Mouse (Mus musculus): ENCODE data around the gene Copz2.
"Not testable (repeated sequence)": the region's sequence is repeated elsewhere in the genome, so short reads cannot be mapped to it uniquely, and the experiment has no call there.

Copz2 gene

DNA sequence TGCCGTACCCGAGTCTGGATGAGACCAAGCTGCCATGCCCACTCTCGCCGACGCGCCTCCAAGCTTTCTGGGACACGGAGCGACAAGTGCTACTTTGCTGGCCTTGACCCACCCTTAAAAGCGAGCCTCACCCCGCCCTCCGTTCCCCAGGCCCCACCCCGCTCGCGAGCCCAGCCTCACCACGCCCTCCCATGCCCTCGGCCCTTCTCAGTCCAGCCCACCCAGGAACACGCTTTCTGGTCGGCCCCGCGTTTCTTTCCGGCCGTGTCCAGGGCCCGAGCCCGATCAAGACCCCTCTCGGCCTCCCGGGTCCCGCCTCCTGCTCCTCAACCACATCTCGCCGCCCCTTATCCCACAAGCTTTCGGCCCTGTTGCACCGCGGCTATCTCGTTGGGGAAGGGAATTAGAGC, 20.3 kb upstream of the Copz2 start:
- DNase-seq = peak; percentile 92

DNA sequence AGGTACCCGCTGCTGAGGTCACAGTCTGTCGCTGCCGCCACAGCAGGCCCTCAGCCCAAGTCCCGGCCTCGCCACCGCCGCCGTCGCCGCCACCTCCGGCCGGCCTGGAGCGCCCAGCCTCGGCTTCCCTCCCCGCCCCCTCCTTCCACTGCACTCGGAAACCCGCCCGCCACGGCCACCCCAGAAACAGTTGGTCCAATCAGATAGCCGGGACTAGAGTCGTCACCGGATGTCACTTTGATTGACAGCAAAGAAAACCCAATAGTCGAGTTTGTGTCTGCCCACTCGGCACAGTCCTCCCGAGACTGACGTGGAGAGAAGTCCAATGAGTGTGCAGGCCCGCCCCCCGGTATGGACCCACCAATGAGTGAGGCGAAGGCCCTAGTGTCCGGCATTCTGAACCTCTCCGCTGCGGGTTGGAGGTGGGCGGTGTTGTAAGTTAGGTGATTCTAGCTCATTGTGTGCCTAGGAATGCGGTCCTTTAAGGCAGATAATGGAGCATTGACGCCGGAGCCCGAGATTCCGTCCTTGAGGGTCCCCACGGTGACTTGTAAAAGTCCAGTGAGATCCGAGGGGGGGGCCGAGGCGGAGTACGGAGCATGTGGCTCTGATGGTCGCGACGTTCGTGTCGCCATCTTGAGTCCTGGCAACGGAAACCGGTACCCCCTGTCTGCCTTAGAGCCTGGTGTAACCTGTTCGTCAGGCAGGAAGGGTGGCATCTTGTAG, 19.7 kb upstream of the Copz2 start, which contains the start of gene Nfe2l1:
Gene Nfe2l1 (minus strand): TSS at position 156 of the 726 bp plus-strand sequence.
- DNase-seq = peak; percentile 99 to 100

DNA sequence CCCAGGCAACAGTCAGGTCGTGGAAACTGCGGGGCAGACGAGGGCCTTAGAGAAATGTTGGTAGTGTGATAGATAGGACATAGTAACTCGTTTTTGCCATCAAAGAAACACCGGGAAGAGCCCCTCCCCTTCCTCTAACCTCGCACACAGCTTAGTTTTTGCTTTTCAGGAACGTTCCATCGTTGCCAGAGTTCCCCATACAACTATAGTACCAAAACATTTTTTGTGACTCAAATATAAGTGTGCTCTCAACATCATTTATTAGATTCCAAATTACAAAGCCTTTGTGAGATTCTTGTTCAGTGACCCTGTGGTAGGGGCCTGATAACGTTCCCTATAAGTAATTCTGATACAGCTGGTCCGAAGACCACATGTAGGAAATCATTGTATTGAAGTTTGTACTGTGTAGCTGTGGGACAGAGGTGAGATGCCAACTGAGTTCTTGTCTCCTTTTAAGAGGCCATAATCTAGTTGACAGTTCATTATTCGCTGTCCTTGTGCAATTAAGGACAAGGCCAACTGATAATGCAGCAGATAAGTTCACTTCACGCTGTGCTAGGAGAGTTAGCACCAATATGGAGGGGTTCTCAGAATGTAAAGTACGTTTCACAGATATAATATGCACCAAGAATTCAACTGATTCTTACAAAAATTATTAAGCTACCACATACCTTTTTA, 19.0 kb upstream of the Copz2 start:
- no peak for DNase-seq

DNA sequence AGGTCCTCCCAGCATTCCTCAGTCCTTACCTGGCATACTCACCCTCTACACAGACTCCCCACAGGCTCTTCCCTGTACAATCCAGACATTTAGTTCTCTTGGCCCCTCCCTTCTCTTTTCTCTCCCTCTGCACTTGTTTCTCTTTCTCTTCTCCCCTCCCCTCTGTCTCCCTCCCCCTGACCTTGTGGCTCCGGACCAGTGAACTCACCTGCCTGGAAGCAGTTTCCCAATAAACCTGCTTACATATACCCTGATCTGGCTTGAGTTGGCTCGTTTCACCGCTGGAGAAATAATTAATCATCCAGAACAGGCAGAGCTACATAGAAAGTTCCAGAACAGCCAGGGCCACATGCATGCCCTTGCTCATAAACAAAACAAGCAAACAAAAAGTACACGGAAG, 18.2 kb upstream of the Copz2 start:
- DNase-seq = peak; percentile 60 to 83

DNA sequence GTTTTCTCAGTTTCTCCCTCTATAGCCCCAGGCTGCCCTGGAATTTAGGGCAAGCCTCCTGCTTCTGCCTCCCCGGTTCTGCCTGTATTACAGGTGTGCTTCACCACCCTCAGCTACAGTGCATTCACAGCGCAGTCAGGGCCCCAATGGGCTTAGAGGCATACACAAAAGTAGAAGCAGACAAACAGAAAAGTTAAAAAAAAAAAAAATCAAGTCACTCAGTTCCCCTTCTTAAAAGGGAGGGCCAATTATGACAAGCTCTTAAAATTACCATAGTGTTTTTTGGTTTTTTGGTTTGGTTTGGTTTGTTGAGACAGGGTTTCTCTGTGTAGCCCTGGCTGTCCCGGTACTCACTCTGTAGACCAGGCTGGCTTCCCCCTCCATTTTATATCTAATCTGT, 17.1 kb upstream of the Copz2 start:
- DNase-seq = no peak

DNA sequence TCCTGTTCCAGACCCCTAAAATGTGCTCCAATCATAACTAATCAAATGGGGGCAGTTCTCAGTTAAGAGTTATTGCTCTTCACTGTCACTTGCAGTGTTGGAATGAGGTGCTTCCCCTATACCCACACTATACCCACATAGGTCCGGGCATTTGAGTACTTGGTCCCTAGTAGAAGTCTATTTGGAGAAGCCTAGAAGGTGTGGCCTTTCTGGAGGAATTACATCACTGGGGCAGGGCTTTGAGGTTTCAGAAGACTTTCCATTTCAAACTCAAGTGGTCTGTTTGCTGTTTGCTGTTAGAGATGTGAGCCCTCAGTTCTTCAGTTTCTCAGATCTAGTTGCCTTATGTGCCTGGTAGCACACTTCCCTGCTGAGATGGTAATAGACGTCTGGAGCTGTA, 16.7 kb upstream of the Copz2 start:
- no peak for DNase-seq

DNA sequence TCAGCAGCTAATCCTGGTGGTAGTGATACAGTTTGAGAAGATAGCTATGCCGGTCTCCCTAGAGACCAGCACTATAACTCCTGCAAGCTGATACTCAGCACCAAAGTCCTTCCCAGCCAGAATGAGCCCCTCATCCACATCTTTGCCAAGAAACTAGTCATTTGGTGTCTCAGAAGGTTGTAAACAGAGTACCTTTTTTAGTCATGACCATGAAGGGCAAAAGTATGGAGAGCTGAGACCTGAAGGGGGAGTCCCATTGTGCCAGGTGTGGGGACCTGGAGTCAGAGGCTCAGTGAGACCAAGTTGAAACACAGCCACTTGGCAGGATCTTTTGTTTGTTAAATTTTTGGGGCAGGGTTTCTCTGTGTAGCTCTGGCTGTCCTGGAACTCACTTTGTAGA, 15.5 kb upstream of the Copz2 start:
- no peak for DNase-seq

DNA sequence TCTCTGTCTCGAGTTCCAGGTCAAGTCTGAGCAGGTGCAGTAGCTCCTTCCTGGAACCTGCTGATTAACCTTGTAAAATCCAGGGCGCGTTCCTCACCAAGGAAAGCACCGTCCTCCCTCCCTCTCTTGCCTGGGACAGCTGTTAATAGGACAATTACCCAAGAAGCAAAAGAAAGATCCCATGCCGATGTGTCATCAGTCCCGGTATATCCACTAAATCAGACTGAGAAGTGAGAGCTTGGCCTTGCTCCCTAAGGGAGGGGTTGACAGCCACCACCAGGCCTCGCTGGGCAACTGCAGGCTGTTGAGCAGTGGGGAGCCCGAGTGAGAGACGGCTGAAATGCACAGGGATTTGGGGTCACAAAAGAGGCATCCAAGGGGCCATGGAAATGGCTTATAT, 12.4 kb upstream of the Copz2 start:
- DNase-seq = peak in 1 of 2 experiments; percentile 50

DNA sequence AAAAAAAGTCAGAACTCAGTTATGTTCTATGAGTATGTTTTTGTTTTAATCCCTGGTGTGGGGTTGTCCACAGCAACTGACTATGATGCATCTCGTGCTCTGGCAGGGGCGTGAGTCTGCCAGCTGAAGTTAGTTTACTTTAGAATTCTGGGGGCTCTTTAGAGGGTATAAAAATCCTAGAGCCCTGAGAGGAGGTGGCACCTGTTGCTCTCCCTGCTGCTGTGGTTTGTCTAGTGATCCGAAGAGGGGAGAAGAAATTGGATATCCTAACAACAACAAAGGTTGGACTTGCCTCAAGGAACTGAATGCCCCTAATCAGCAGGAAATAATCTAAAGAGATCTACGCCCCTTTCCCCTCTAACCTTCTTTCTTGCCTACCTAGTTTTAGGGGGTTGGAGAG, 11.3 kb upstream of the Copz2 start:
- DNase-seq = no peak

DNA sequence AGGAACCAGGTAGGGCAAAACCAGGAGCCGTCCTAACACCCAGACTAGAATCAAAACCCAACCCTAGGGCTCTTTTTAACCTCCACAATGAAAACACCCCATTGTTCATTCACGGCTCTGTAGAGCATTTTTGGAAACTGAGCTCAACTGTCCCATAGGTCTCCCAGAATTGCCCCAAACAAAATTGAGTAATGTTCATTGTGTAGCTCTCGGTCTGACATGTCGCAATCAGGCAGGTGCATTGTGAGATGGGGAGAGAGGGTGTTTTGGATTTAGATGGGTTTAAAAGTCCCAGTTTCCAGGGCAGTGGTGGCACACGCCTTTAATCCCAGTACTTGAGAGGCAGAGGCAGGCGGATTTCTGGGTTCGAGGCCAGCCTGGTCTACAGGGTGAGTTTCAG, 10.2 kb upstream of the Copz2 start:
- DNase-seq = no peak

DNA sequence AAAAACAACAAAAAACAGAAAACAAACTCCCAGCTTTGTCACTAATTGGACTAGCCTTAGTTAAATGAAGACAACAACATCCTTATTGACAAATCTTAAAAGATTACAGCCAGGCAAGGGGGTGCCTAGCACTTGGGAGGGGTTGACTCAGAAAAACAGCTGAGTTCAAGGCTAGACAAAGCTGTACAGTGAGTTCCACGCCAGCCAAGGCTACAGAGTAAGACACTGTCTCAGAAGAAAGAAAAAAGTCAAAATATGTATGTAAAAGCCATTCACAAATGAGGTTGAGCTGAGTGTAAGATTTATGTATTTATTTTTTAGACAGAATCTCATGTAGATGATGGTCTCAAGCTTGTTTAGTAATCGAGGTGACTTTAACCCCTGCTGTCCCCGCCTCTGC, 9.8 kb upstream of the Copz2 start:
- no peak for DNase-seq

DNA sequence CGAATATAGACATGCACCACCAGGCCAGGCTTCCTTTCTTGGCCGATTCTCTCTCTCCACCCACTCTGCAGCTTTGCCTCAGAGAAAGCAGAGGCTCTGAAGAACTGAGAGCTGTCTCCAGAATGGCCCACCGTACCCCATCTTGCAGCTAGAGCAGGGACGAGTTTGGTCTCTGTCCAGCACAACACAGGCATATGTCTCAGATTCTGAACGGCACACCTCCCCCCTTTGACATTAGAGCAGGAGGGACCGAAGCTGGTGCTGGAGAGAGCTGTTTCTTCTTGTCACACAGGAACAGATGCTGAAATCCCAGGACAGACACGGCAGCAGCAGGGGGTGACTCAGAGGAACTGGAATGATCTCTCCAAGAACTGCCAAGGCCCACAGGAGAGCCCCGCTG, 9.4 kb upstream of the Copz2 start:
- DNase-seq = no peak

DNA sequence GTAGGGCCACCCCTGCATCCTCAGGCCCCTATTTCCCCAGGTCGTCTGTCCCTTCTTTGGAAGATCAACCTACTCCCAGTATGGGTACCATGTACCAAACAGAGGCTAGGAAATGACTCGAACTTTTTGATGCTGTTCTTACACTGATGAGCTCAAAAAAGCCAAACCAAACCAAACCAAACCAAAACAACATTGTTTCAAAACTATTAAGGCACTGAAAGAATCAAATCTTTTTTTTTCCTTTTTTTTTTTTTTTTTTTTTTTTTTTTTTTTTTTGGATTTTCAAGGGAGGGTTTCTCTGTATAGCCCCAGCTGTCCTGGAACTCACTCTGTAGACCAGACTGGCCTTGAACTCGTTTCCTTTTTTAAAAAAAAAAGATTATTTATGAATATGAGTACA, 6.0 kb upstream of the Copz2 start:
- no peak for DNase-seq

DNA sequence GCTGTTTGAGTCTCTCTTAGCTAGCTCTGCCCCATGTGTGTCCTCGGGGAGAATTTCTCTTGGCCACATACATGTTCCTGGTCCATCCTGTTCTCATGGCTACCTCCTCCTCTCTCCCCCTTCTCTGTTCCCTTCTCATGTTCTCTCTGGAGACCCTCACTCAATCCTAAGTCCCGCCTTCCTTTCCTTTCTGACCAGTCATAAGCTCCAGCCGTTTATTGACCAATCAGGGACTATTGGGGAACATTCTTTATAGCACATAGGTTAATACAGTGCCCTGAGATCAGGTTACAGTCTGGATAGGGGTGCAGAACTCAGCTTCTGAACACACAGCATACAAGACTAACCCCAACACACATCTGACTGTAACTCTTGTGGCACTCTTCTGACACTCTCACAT, 2.4 kb upstream of the Copz2 start:
- DNase-seq = no peak

DNA sequence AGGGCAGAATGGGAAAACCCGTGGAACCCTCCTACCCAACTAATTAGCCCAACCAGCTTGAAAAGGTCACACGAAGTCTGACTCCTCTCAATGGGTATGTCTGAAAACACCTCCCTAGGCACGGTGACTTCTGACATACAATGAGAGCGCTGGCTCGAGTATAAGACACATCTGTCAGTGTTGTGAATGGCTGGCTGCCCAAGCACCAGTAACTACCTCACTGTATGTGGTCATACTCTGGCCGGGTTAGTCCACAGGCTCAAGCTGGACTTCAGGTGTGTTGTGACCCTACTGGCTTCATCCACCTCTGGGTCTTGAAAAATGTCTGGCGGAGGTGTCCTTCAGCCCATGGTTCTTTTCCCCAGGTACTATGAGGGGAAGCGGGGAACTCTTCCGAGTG, 976 bp upstream of the Copz2 start:
- DNase-seq = no peak

DNA sequence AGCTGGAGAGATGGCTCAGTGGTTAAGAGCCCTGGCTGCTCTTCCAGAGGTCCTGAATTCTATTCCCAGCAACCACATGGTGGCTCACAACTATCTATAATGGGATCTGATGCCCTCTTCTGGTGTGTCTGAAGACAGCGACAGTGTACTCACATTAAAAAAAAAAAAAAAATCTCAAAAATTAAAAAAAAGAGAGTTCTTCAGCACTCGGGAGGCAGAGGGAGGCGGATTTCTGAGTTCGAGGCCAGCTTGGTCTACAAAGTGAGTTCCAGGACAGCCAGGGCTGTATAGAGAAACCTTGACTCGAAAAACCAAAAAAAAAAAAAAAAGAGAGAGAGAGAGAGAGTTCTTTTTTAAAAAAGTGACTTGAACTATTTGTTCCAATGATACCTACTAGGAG, 525 bp upstream of the Copz2 start:
- not testable (repeated sequence) for DNase-seq

DNA sequence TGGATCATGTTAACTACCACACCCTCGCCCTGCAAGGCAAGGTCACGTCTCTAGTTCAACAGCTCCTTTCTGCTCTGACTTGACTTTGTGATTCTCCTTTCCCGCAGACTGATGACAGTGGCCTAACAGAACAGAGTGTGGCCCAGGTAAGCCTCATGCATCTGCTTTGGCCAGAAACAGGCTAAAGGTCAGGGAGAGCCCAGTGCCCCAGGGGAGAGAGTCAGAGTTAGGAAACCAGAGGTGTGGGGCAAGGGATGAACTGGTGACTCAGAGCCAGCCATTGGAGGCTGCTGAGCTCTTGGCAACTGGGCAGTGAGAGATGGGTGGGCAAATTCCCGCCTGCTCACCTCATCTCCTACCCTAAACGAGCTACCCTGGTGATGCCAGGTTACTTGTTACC, 7.8 kb downstream of the Copz2 start:
- DNase-seq = no peak

DNA sequence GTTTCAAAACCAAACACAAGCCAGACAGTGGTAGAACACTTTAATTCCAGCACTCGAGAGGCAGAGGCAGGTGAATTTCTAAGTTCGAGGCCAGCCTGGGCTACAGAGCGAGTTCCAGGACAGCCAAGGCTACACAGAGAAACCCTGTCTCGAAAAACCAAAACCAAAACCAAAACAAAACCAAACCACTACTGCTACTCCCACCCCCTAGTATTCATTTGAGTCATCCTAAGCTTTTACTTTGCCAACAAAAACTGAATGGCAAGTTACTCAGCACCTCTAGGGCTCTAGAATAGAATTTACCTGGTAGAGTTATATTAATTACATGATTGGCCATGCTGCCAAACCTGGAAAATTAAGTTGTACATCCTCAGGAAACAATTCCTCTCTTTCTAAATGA, 10.0 kb downstream of the Copz2 start:
- DNase-seq = no peak

DNA sequence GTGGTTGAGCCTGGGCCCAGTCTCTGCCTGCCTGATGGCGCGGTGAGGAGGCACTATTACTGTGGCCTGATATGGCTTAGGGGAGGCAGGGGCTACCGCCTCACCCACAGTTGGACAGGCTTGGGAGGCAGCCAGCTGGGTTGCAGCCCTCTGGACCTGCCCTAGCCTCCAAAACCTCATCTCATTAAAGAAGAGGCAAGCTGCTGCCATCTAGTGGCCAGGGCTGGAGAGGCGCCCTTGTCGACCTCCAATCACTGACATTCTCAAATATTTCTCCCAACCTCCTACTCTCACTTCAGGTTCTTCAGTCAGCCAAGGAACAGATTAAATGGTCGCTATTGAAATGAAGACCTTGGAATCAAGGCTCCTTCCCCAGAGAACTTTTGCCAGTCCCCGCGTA, 10.9 kb downstream of the Copz2 start:
- peak; percentile 86 to 94 for DNase-seq

DNA sequence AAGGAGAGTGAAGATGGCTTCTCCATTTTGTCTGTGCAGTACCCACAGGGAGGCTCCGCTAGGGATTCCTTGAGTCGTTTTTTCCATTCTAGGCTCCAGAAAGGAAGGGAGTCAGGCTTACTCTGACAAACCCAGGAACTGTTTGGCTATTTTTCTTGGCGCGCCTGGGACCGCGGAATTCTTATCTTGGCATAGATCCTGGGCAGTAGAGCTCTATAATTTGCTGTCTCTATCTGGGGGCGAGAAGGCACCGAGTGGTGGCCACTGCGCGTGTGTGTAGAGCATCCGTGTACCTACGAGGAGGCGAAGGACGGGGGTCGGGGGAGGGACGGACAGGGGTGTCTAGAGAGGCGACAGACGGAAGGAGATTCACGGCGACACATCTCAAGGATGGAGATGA, 11.8 kb downstream of the Copz2 start:
- peak; percentile 66 to 69 for DNase-seq

DNA sequence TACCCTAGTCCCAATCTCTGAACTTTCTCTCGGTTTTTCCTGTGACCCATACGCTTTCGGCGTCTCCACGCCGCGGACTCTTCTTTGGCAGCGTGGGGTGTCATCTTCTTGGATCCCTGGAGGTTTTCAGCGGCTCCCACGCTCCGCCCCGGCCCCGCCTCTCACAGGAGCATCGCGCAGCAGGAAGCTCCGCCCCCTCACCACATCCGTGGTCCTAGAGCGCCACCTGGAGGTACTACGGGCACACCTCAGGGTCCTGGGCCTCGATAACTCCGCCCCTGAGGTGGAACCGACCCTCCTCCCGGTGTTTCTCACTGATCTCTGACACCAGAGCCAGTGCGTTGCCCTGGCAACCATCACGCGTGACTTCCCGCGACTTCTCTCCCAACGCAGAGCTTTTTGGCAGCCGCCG, 12.2 kb downstream of the Copz2 start:
- peak; percentile 97 for DNase-seq

DNA sequence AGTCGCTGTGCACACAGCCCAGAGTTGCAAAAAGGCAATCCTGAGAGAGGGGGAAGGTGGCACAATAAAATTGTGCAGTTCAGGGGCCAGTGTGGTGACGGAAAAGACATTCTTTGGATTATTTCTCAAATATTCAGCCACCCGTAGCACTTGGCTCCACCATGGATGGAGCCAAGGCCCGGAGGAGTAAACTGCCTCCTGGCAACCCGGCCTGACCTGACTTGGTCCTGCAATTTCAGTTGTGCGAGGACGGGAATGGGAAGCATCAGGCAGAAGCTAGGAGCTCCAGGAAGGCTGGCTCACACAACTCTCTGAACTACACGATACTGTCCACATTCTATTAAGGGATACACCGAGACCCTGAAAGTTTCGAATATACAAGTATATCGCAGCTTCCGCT, 12.9 kb downstream of the Copz2 start:
- peak in 1 of 2 experiments; percentile 26 for DNase-seq

DNA sequence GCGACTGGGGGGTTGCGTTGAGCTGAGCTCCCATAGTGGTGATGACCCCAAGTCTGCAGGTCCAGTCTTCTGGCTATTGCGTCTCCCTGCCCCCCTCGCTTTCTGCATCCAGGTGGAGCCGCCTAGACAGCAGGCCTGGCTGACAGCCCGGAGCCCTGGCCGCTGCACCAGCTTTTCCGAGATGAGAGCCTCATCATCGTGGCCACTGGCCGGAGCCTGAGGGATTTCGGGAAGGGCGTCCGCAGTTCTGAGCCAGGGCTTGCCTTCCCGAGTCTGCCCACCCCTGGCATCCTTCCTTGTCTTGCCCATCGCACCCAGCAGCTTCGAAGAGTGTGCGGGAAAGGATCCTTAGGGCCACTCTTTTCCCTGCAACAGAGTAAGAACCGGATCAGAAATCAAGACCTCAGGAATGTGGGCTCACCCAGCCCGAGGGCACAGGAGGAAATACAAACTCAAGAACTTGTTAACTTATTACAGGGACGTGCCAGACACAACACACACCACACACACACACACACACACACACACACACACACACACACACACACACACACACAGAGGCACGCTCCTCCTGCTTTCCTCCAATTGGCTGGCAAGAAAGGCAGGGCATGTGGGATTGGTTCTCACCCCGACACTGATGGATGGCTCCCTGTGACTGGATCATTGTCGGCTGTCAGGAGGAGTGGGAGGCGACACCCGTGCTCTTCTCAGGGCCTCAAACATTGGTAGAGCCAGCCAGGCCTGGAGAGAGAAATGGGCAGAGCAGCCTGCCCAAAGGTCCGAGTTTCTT, 13.7 kb downstream of the Copz2 start:
- DNase-seq = peak; percentile 80

DNA sequence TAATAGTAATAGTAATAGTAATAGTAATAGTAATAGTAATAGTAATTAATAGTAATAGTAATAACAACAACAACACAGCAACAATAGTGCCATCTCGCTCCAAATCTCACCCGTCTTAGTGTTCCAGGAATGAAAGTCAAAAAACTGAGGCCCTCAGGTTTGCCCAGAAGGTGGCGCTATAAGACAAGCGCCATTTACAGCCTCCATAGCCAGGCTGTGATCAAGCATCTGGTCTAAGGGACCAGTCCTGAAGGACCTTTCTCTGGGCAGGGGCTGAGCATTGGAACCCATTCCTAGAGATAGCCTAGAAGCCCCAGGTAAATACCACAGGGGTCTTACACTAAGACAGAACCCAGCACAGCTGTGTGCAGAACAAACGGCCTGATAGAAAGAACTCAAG, 17.5 kb downstream of the Copz2 start:
- peak; percentile 69 to 82 for DNase-seq
